Mouse (Mus musculus): Measurements from ENCODE around the gene Fdxr. TPM values are rescaled to one million over a fixed set of nuclear protein-coding genes. Genes with fewer than 3 reads are reported as not detected.

Fdxr gene
- polyA plus RNA-seq (2017; shearing (Covaris generic)): 37.9 TPM

DNA sequence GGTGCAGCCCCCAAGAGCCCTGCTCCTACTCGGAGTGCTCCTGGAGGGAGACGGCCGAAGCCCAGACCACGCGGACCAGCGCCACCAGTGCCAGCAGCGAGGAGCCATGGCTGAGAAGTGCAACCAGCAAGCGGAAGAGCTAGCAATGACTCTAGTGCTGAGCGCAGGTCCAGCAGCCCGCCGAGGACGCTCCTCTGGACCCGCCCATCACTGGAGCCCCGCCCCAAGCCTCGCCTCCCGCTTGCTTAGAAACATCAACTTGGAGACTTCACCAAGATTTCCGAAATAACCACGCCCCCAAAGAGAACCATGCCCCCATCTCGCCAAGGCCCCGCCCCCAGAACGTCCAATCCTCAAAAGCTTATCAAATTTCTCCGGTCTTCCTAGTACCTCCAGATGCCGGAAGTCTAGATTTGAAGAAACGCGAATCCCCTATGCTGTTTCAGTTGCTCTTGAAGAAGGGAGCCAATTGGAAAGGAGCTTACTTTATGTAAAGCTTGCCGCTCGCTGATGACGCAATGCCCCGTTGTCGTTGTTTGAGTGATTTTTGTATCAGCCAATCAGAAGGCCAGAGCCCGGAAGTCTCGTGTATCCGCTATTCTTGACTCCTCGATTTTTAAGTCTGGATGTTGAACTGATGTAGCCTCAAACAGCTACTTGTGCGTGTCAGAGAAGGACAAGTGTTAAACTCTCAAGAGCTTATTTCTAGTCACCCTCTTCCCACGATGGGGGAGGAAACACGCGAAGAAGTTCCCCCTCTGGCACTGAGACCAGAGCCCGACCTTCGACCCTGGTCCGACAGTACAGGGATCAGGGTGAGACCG is at the start of gene Fdxr:
TSS of gene Fdxr (minus strand) at position 271 of the 824 bp plus-strand sequence.

DNA sequence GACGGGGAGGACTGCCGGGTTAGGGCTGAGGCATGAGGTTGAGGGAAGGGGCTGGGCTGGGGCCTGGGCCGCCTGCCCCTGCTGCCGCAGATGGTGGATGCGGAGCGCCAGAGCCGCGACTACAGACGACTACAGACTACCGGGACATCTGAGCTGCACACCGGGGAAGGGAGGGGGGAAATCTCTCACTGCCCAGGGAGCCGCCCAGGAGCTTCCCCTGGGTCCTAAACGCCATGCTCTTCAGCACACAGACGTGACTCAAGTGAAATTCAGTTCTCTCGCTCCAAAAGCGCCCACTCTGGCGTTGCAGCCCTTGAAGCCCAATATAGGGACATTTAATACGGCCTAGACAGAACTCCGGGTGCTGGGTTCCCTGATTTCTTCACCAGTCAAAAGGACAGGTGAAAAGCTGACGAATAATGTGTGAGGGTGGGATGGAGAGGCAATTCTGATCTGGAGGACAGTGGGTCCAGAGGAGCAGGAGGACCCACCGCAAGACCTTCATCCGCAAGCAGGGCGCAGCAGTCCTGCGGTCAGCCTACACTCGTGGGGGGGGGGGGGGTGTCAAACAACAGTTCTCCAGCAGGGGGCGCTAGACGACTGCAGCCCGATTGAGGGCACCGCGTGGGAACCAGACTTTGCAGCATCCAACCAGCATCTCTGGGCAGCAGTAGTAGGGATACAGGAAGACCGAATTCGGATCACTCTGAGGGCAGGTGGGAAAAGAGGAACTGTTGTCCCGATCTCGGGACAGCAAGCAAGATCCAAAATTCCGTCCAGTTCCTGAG is 45.2 kb upstream of the Fdxr start, which contains the start of gene Ush1g:
TSS of gene Ush1g (minus strand) at position 136 of the 788 bp plus-strand sequence.

DNA sequence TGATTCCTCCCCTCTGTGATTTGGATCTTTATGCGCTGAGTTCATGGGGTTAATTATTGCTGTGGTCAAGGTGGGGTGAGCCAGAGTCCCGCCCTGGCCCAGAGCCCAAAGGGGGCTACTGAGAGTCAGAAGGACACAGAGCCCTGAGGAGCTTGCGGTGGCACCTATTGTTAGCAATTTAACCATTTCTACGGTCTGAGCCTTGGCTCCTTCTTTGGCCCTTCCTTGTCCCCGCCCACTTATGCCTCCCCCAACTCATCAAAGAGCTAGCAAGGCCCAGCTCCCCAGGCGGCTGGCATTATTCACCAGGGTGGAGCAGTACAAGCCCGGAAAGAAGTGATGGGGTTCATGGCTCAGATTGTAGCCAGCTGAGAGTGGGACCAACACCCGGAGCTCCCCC is 30.0 kb upstream of the Fdxr start, which contains the start of gene Otop2:
TSS of gene Otop2 (plus strand) at position 301 of the 400 bp plus-strand sequence.

DNA sequence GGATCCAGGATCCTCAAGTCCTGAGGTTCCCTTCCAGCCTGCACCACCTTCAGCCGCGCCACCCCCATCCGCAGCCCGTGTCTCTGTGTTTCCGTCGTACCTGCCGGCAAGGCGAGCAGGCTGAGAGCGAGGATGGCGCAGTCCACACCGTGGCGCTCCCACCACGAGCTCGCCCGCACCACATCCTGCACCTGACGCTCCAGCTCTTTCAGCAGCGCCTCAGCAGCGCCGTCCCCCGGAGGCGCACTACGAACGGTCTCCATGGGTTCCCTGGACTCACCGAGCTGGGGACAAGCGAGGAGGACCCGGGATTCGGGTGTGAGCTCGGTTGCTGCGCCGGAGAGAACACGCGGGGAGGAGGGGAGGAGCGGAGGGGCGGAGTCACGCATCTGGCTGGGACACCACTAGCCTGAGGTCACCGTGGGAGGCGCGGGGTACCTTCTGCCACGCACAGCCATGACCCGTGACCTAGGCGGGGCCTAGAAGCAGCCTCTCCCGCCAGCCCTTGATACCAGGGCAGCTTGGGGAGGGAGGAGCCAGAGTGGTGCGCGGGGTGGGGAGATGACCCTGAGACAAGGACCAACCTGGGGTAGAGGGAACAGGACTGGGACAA is 20.5 kb upstream of the Fdxr start, which contains the start of gene Fads6:
TSS of gene Fads6 (minus strand) at position 450 of the 613 bp plus-strand sequence.

DNA sequence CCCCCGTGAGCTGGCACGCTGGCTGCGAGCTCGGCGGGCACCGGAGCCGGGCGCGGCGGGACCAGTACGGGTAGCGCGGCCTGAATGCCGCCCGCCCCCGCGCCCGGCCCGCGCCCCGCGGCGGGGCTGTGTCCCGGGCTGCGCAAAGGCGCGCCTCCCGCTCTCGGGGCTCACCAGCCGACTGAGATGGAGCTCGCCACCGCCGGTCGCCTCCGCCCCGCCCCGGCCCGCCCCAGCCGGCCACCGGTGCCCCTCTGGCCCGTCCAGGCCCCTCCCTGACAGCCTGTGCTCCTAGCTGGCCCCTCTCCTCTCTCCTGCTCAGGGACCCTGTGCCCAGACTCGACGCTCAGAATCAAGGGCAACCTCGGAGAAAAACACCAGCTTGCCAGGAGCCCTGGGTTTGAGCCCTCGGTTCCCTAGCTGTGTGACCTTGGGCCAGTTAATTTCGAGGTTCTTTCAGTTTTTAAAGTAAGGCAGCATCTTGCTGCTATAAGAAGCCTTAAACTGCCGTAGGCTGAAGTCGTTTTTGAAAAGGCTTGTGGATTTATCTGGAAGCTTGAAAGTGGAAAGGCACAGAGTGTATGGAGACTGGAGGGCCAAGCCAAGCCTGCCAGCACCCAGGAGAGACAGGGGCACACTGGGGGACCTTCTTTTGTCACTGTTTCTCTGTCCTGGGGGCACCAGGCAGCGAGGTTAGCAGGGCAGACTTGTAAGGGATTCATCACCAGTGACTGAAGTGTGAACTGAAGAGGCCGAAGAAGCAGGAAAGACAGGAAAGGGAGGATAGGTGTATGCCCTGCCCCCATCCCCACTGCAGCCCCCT is 9.6 kb downstream of the Fdxr start, which contains the start of gene Grin2c:
TSS of gene Grin2c (minus strand) at position 183 of the 823 bp plus-strand sequence.

Other genes with a start within 250 kb of the Fdxr start
- not detected for gene Cd300ld5, start 239.3 kb downstream of the Fdxr start, polyA plus RNA-seq (2017; shearing (Covaris generic))
- not detected for gene Cd300ld3, start 228.6 kb downstream of the Fdxr start, polyA plus RNA-seq (2017; shearing (Covaris generic))
- 0.51 TPM for gene Cd300e, start 214.9 kb downstream of the Fdxr start, polyA plus RNA-seq (2017; shearing (Covaris generic))
- gene Rab37, start 185.6 kb downstream of the Fdxr start, polyA plus RNA-seq (2017; shearing (Covaris generic)): 198 TPM
- 0.75 TPM for gene Cd300lf, start 143.1 kb downstream of the Fdxr start, polyA plus RNA-seq (2017; shearing (Covaris generic))
- 578 TPM for gene Slc9a3r1, start 113.7 kb downstream of the Fdxr start, polyA plus RNA-seq (2017; shearing (Covaris generic))
- gene Tmem104, start 89.6 kb downstream of the Fdxr start, polyA plus RNA-seq (2017; shearing (Covaris generic)): 18.5 TPM
- 17.9 TPM for gene Nat9, start 89.2 kb downstream of the Fdxr start, polyA plus RNA-seq (2017; shearing (Covaris generic))
- not detected for gene Grin2c, start 9.8 kb downstream of the Fdxr start, polyA plus RNA-seq (2017; shearing (Covaris generic))
- 1.2 TPM for gene Fads6, start 20.6 kb upstream of the Fdxr start, polyA plus RNA-seq (2017; shearing (Covaris generic))
- not detected for gene Otop2, start 30.1 kb upstream of the Fdxr start, polyA plus RNA-seq (2017; shearing (Covaris generic))
- not detected for gene Ush1g, start 45.0 kb upstream of the Fdxr start, polyA plus RNA-seq (2017; shearing (Covaris generic))
- gene Otop3, start 57.7 kb upstream of the Fdxr start, polyA plus RNA-seq (2017; shearing (Covaris generic)): not detected
- gene Hid1, start 90.7 kb upstream of the Fdxr start, polyA plus RNA-seq (2017; shearing (Covaris generic)): 3.7 TPM
- gene Cdr2l, start 104.9 kb upstream of the Fdxr start, polyA plus RNA-seq (2017; shearing (Covaris generic)): not detected
- 163 TPM for gene Mrpl58, start 126.7 kb upstream of the Fdxr start, polyA plus RNA-seq (2017; shearing (Covaris generic))
- 739 TPM for gene Atp5h, start 142.9 kb upstream of the Fdxr start, polyA plus RNA-seq (2017; shearing (Covaris generic))
- 3.2 TPM for gene Kctd2, start 143.1 kb upstream of the Fdxr start, polyA plus RNA-seq (2017; shearing (Covaris generic))
- 0.13 TPM for gene Trim80, start 163.5 kb upstream of the Fdxr start, polyA plus RNA-seq (2017; shearing (Covaris generic))
- 6.2 TPM for gene Slc16a5, start 185.4 kb upstream of the Fdxr start, polyA plus RNA-seq (2017; shearing (Covaris generic))
- 90.8 TPM for gene Armc7, start 198.6 kb upstream of the Fdxr start, polyA plus RNA-seq (2017; shearing (Covaris generic))
- gene Nt5c, start 214.8 kb upstream of the Fdxr start, polyA plus RNA-seq (2017; shearing (Covaris generic)): 379 TPM
- 580 TPM for gene Jpt1, start 237.3 kb upstream of the Fdxr start, polyA plus RNA-seq (2017; shearing (Covaris generic))

Measured in activated CD4-positive, CD25-positive, alpha-beta regulatory T cell, adult 9 weeks (primary cell).